Mouse (Mus musculus): ENCODE data around the gene Eef2kmt. TPM values are rescaled to one million over a fixed set of nuclear protein-coding genes. Genes with fewer than 3 reads are reported as not detected.
"Not testable (repeated sequence)": the region's sequence is repeated elsewhere in the genome, so short reads cannot be mapped to it uniquely, and the experiment has no call there.

Gene Eef2kmt
- 1 to 10 TPM; 7.2 to 8.0 TPM for total RNA-seq (2021)
- long read RNA-seq, experiment 1, transcript Eef2kmt-201 (8 exons, 2,170 nt) = major isoform, 10 of 15 reads
- long read RNA-seq, experiment 1, partial matches to known transcripts = 0 of 15 reads
- long read RNA-seq, experiment 1, other reads (novel, unspliced or antisense) = 5 of 15 reads
- long read RNA-seq, experiment 2, transcript Eef2kmt-201 (8 exons, 2,170 nt) = major isoform, 14 of 25 reads
- long read RNA-seq, experiment 2, partial matches to known transcripts = 0 of 25 reads
- long read RNA-seq, experiment 2, other reads (novel, unspliced or antisense) = 10 of 25 reads

GRCm38 (mm10) chr16:5255779-5256496 is at the start of gene Eef2kmt:
Gene Eef2kmt (minus strand): TSS chr16:5255983.
- DNase-seq = peak; percentile 98

DNA sequence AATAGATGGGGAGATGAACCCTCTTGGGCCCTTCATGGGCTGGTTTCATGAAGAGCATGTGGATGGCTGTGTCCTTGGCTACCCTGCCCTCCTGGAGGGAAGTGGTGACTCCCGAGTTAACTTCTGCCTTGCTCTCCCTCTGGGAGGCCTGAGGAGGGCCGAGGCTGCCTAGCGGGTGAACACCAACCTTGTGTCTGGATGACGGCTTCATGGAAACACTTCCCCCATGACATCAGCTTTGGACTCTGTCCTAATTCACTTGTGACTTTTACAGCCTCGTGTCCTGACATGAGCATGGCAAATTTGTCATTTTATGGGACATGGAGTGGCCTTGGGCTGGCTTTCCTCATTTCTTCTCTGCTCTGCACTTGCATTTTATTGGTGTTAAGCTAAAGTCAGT is 39.5 kb upstream of the Eef2kmt start:
- no peak for DNase-seq

- DNase-seq = no peak
Measured at GRCm38 (mm10) chr16:5285376-5285775, 29.6 kb upstream of the Eef2kmt start.

- DNase-seq = no peak
Measured at GRCm38 (mm10) chr16:5282686-5283085, 26.9 kb upstream of the Eef2kmt start.

- no peak for DNase-seq
Measured at GRCm38 (mm10) chr16:5279571-5280222, 23.9 kb upstream of the Eef2kmt start.

- DNase-seq = no peak
Measured at GRCm38 (mm10) chr16:5272371-5272770, 16.6 kb upstream of the Eef2kmt start.

- no peak for DNase-seq
Measured at GRCm38 (mm10) chr16:5271411-5272035, 15.7 kb upstream of the Eef2kmt start.

- DNase-seq = no peak
Measured at GRCm38 (mm10) chr16:5263926-5264325, 8.1 kb upstream of the Eef2kmt start.

GRCm38 (mm10) chr16:5263156-5263555 is 7.4 kb upstream of the Eef2kmt start:
- DNase-seq = no peak

- DNase-seq = no peak
Measured at GRCm38 (mm10) chr16:5255081-5255740, 572 bp downstream of the Eef2kmt start.

GRCm38 (mm10) chr16:5254346-5255025 is 1.3 kb downstream of the Eef2kmt start:
- peak; percentile 71 for DNase-seq

DNA sequence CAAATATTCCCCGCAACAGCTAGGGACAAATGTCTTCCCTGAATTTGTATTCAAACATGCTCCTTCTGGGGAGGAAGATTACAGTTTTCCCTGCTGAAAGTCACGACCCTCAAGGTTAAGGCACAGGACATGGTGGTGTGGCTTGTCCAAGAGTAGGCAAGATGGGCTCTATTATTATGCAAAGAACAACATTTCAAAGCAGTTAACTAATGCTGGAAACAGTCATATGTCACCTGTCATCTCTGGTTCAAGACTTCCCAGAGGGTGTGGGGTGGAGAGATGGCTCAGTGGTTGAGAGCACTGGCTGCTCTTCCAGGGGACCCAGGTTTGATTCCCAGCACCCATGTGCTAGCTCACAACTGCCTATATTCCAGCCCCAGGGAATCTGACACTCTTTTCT is 3.5 kb downstream of the Eef2kmt start:
- DNase-seq = no peak

- DNase-seq = no peak
Measured at GRCm38 (mm10) chr16:5250891-5251290, 4.9 kb downstream of the Eef2kmt start.

DNA sequence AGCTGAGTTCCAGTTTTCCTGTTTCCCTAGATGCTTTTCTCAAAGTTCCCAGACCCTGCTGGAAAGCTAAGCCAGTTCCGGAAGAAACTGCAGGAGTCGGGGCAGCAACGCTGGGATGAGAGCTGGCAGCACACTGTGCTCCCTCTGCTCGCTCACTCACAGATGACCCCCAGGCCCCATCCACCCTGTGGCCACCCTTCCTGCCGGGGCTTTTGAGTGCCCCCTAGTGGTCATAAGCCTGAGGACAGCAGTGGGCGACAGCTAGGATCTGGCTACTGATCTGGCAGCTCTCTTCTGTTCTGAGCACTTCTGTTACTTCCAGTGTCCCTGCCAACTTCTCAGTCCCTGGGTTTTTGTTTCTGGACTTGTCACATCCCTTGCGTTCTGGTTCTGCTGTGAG is 11.4 kb downstream of the Eef2kmt start:
- peak; percentile 46 for DNase-seq

DNA sequence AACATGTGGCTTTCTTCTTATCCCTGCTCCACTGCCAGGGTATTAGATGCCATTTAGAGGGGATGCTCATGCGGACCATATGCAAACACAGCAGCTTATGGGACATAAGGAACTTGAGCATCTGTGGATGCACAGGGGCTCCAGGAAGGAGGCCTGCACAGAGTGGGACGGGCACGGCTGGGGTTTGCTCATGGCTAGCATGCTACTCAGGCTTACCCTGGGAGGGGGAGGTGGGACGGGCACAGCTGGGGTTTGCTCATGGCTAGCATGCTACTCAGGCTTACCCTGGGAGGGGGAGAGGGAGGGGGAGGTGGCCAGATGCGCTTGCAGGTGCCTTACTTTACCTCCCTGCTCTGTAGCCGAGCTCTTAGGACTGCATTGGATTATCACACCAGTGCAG is 12.9 kb downstream of the Eef2kmt start:
- no peak for DNase-seq

DNA sequence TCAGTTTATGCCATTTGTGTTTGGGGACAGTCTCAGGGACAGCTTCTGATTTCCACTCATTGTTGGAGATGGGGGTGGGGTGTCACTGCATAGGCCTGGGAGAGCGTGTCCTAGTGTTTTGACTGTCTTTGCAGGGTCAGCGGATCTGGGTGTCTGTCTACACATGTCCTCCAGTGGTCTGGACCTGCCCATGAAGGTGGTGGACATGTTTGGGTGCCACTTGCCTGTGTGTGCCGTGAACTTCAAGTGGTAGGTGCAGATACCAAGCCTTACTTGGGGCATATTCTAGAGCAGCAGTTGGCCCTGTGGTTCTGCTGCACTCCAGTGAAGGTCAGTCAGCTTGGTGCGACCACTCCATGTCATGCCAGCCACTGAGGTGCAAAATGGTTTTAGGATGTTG is 13.4 kb downstream of the Eef2kmt start:
- DNase-seq = no peak

- DNase-seq = peak; percentile 93
Measured at GRCm38 (mm10) chr16:5233418-5234313, 22.1 kb downstream of the Eef2kmt start, which contains the start of gene Alg1. Gene Alg1 (plus strand): TSS chr16:5233621.

- no peak for DNase-seq
Measured at GRCm38 (mm10) chr16:5232982-5233381, 22.8 kb downstream of the Eef2kmt start.

DNA sequence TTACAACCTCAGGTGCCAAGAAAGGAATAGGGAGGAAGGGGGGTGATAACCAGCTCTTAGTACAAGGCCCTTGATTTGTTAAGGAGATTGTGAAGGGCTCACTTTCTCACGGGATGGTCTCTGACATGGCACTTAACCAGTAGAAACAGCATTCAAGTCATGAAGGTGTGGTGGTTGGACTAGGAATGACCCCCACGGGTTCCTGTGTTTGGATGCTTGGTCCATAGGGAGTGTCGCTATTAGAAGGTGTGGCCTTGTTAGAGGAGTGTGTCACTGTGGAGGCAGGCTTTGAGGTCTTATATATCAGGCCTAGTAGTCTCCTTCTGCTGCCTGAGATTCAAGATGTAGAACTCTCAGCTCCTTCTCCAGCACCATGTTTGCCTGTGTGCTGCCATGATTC is 27.7 kb downstream of the Eef2kmt start:
- DNase-seq = not testable (repeated sequence)

DNA sequence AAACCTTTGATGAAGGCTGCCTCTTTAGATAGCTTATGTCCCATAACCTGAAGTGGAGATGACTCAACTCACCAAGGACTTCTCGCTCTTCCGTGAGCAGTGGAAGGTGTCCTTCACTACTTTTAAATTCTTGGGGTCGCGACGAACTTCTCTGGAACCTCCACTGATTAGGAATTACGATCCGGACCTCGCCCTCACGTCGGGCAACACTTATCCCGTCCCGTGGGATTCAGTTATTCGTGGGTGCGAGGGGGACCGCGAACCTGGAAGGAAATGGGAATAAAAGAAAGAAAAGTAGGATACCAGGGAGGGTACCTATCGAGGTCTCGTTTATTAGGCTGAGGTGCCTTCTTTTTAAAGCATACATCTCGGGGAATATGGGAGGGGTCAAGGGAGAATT is 28.3 kb downstream of the Eef2kmt start:
- not testable (repeated sequence) for DNase-seq
